Mouse (Mus musculus): ENCODE measurements around the gene Tubb2a. TPM values are rescaled to one million over a fixed set of nuclear protein-coding genes. Genes with fewer than 3 reads are reported as not detected.
"Not testable (repeated sequence)": the region's sequence is repeated elsewhere in the genome, so short reads cannot be mapped to it uniquely, and the experiment has no call there.

Gene Tubb2a
- polyA plus RNA-seq, 1 experiment from 2014 or later = 170 TPM

DNA sequence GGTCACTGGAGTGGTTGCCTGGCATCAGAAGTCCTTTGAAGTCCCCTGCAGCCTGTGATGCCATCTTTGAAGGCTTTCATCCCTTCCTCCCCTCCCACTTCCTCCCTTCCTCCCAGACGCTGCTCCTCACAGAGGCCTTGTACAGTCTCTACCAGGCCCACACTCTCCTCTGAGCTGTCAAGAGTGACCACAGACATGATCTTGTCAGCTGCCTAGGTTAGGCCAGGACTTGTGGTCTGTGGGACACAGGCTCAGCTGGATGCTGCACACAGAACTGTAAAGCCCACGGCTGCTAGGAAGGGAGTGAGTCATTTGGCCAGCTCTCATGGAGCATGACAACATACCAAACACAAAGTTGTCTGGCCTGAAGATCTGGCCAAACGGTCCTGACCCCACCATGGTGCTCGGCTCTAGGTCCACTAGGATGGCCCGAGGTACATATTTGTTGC, 10.4 kb upstream of the Tubb2a start:
- H3K4me2 ChIP-seq (replicated peaks); H3K9me3 ChIP-seq; H3K27ac ChIP-seq; H3K36me3 ChIP-seq; H3K4me3 ChIP-seq (replicated peaks); H3K4me1 ChIP-seq (replicated peaks); H3K9ac ChIP-seq; H3K27me3 ChIP-seq (replicated peaks): not testable (repeated sequence)
- ATAC-seq = peak; percentile 8; the same call in 1 of the 2 replicates
- 61% methylated on average over 5 of the region's 5 CpGs for WGBS

DNA sequence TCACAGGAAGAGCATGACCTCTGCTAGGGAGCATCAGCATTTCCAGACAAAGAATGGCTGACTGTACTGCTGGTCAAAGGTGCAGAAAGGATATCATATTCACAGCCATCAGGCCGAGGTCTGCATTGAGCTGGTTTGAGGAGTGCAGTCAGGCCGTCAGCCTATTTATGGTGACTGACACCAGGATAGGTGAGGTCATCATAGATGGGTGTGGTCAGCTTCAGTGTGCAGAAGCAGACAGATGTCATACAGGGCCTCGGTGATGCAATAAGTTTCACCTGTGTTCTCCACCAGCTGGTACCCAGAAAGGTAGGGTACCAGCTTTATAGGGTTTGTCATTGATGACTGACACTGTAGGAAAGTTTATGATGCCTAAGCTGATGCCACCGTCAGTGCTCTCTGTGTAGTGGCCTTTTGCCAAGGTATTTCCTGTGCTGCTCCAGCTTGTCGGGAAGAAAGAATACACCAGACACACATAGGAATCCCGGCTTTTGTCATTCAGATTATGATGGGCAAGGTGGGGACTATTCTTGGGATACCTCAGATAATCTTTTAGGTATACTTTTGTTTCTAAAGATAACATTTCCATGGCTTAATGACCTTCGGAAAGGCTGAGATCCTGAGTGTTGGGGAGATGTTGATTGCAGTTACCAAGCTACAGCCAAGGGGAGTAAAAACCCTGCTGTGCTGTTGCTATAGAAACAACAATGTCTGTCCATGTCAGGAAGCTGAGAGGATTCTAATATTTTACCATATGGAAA, 9.4 kb upstream of the Tubb2a start:
- ATAC-seq = no peak
- Histone ChIP-seq H3K27me3 (replicated peaks) (no peaks in the 10 kb centered on the region), H3K36me3 (no peaks in the 10 kb centered on the region), H3K9ac (no peak overlapping the region), H3K27ac (no peak overlapping the region), H3K9me3 (no peaks in the 10 kb centered on the region), H3K4me1 (replicated peaks) (no peaks in the 10 kb centered on the region), H3K4me2 (replicated peaks) (no peak overlapping the region), H3K4me3 (replicated peaks) (no peak overlapping the region)
- 52% methylated on average over 7 of the region's 7 CpGs for WGBS

DNA sequence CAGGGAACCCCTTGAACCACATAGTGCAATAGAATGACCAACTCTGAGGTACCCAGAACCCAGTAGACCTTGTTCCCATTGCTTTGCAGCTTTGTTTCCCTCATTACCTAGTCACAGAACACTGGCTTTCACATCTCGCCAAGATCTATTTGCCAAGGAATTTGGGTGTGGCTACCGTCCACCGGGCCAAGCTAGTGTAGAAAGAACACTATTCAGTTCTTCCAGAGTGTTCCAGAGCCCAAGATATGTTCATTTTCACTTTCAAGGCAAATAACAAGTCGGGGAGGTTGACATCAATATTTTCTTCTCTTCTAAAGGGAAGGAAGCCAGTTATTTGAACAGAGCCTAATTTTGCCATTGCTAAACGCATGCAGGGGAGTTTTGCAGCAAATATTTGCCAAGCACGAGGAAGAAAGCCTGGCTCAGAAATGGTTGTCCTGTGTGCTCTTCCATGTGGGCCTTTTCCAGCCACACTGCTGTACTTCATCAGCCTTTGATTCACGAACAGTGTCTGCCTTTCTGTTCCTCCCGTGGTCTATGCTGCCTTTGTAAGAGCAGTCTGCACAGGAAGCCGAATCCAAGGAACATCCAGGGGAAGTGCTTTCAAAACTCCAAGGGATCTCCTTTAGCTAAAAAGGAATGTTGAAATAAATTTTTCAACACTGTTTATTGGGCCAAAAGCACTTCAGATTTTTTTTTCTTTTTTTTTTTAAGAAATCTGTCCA, 6.4 kb upstream of the Tubb2a start:
- Histone ChIP-seq H3K36me3 (no peaks in the 10 kb centered on the region), H3K9me3 (no peaks in the 10 kb centered on the region), H3K27ac (no peak overlapping the region)

DNA sequence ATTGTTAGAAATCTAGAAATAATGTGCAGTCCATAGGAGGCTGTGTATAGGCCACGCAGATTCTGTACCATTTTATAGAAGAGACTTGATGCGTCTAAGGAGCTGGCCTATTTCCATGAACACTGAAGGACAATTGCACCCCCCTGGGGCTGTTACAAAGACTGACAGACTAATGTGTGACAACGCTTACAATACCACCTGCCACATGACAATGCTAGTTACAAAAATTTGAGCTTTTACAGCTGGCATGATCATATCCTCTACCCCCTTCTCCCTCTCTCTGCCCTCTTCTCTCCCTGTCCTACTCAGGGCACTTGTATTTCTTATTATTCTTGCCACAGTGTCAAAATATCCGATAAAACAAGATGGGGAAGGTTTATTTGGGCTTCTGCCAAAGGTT, 4.1 kb upstream of the Tubb2a start:
- 75% methylated on average over 4 of the region's 4 CpGs for WGBS
- Histone ChIP-seq H3K4me3 (replicated peaks) (no peak overlapping the region), H3K4me2 (replicated peaks) (no peak overlapping the region), H3K9me3 (no peaks in the 10 kb centered on the region), H3K27ac (no peak overlapping the region), H3K27me3 (replicated peaks) (no peaks in the 10 kb centered on the region), H3K36me3 (no peaks in the 10 kb centered on the region), H3K4me1 (replicated peaks) (0 out of 2 replicates have a peak, but pooled peaks cover 5% of the 10 kb centered on the region), H3K9ac (no peak overlapping the region)
- ATAC-seq = no peak

More for the DNA sequence above, 6.4 kb upstream of the Tubb2a start:
- no peaks in the 10 kb centered on the region for H3K4me1 ChIP-seq (replicated peaks)
- WGBS = 43% methylated on average over 9 of the region's 9 CpGs
- no peak overlapping the region for H3K9ac ChIP-seq
- no peaks in the 10 kb centered on the region for H3K27me3 ChIP-seq (replicated peaks)
- no peak overlapping the region for H3K4me2 ChIP-seq (replicated peaks)
- ATAC-seq = no peak
- no peak overlapping the region for H3K4me3 ChIP-seq (replicated peaks)

DNA sequence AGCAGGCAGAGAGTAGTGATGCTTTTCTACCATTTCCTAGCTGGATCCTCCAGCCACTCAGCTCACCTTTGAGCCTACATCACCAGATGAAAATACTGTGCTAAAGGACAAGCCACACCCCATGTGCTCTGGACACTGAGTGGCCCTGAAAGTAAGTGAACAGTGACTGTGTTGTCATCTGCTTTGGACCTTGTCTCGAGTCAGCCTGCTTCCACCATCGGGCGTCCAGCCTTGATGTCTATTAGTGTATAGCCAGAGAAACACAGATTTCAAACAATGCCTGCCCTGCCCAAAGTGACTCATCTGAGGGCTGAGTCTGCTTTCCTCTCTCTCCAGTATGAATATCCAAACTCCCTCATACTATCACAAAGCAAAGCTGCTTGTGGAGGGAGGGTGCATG, 2.0 kb upstream of the Tubb2a start:
- no peaks in the 10 kb centered on the region for H3K36me3 ChIP-seq
- H3K27ac ChIP-seq = no peak overlapping the region
- no peak for ATAC-seq

DNA sequence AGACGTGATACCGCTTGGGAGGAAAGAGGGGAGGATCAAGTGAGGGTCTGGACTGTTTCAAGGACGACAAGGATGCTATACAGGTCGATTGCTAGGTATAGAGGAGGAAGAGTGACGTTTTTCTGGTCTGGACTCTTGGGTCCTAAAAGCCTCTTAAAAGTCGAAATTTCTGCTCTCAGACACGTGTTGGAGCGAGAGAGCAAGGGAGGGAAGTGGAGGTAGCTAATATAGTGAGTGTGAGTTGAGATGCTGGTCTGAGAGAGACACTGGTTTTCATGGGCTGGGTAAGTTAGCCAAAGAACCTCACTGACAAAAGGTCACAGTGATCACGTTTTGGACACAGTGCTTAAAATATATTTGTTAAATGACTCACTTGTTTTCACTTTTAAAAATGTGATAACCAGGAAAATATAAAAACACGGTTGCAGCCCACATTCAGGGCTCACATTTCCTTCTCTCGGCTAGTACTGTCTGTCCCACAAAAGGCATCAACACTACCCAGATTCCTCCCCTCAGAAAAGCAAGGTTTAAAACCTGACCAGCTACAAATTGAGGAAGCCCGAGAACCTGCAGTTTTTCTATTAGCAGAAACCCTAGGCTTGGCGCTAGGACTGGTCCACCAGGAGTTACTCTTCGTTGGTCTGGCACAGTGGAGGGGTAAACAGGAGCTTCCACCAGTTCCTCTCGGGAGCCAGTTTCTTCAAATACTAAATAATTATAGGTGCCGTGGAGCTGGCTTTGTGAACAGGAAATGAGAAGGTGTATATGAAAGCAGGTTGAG, 883 bp upstream of the Tubb2a start:
- Histone ChIP-seq H3K27ac (no peak overlapping the region), H3K9me3 (no peaks in the 10 kb centered on the region), H3K4me3 (replicated peaks) (peak overlapping the region; percentile 72; the same call in 1 of the 2 replicates), H3K9ac (0 out of 2 replicates have a peak overlapping the region, but pooled peaks have one; percentile 67), H3K4me1 (replicated peaks) (0 out of 2 replicates have a peak, but pooled peaks cover 10% of the 10 kb centered on the region), H3K4me2 (replicated peaks) (peak overlapping the region; percentile 94), H3K36me3 (no peaks in the 10 kb centered on the region), H3K27me3 (replicated peaks) (no peaks in the 10 kb centered on the region)
- 37% methylated on average over 16 of the region's 16 CpGs for WGBS
- peak; percentile 36; the same call in 1 of the 2 replicates for ATAC-seq

More for the DNA sequence above, 2.0 kb upstream of the Tubb2a start:
- Histone ChIP-seq H3K4me3 (replicated peaks) (no peak overlapping the region), H3K9ac (no peak overlapping the region), H3K4me1 (replicated peaks) (0 out of 2 replicates have a peak, but pooled peaks cover 10% of the 10 kb centered on the region), H3K4me2 (replicated peaks) (no peak overlapping the region), H3K27me3 (replicated peaks) (no peaks in the 10 kb centered on the region), H3K9me3 (no peaks in the 10 kb centered on the region)
- WGBS = 75% methylated on average over 3 of the region's 3 CpGs

DNA sequence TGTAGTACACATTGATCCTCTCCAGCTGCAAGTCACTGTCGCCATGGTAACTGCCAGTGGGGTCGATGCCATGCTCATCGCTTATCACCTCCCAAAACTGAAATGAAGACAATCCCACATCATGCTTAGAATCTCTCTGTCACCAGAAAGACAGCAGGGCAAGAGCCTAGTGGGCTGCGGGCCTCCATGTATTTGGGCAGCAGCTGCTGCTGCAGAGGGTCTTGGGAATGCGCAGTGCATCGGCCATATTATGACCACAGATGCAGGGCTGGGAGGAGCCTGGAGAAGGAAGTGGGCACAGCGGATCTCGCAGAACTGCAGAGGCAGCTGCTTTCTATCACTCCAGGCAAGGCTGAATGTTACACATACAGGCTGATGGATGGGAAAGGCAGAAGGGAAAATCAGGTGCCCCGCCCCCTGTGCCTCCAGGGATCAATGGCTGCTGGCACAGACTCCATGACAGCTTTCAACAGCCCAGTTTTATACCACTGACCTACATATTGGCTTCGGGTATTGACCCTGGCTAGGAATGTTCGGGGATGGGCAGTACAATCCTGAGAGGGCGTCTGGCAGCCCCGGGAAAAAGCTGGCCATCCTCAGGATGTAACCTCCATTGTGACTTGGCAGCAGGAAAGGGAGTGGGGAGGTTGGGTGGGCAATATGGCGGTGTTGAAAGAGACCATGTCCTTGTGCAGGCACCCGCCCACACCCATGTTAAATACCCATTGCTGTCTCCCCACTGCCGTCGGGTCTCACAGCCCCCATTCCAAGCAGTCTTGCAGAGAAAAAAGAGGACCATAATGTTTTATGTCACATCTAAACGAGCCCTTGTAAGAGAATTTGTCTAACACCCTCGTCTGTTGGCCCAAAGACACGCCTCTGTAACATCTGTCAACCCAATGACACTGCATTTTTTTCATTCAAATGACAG, 981 bp downstream of the Tubb2a start:
- H3K27ac ChIP-seq = 0 out of 2 replicates have a peak overlapping the region, but pooled peaks have one; percentile 24
- H3K4me2 ChIP-seq (replicated peaks) = peak overlapping the region; percentile 94
- 0 out of 2 replicates have a peak, but pooled peaks cover 10% of the 10 kb centered on the region for H3K4me1 ChIP-seq (replicated peaks)
- H3K9me3 ChIP-seq = no peaks in the 10 kb centered on the region
- H3K4me3 ChIP-seq (replicated peaks) = peak overlapping the region; percentile 72
- ATAC-seq = peak; percentile 54
- WGBS = 32% methylated on average over 20 of the region's 20 CpGs
- no peaks in the 10 kb centered on the region for H3K27me3 ChIP-seq (replicated peaks)
- H3K9ac ChIP-seq = peak overlapping the region; percentile 32
- H3K36me3 ChIP-seq = no peaks in the 10 kb centered on the region

DNA sequence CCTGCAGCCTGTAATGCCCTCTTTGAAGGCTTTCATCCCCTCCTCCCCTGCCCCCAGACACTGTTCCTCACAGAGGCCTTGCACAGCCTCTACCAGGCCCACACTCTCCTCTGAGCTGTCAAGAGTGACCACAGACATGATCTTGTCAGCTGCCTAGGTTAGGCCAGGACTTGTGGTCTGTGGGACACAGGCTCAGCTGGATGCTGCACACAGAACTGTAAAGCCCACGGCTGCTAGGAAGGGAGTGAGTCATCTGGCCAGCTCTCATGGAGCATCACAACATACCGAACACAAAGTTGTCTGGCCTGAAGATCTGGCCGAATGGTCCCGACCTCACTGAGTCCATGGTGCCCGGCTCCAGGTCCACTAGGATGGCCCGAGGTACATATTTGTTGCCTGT, 1.9 kb downstream of the Tubb2a start:
- H3K4me2 ChIP-seq (replicated peaks) = peak overlapping the region; percentile 94
- H3K9me3 ChIP-seq; H3K27me3 ChIP-seq (replicated peaks); H3K9ac ChIP-seq; H3K4me1 ChIP-seq (replicated peaks); H3K36me3 ChIP-seq; ATAC-seq; H3K27ac ChIP-seq; H3K4me3 ChIP-seq (replicated peaks): not testable (repeated sequence)
- WGBS = 80% methylated on average over 6 of the region's 6 CpGs

DNA sequence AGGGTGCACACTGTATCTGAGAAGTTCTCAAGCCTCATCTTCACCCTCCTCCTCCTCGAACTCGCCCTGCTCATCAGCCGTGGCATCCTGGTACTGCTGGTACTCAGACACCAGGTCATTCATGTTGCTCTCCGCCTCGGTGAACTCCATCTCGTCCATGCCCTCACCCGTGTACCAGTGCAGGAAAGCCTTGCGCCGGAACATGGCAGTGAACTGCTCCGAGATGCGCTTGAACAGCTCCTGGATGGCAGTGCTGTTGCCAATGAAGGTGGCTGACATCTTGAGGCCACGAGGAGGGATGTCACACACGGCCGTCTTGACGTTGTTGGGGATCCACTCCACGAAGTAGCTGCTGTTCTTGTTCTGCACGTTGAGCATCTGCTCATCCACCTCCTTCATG, 3.4 kb downstream of the Tubb2a start:
- H3K27ac ChIP-seq; H3K4me3 ChIP-seq (replicated peaks); H3K36me3 ChIP-seq; H3K27me3 ChIP-seq (replicated peaks); H3K4me2 ChIP-seq (replicated peaks); H3K9ac ChIP-seq; H3K9me3 ChIP-seq; ATAC-seq; H3K4me1 ChIP-seq (replicated peaks): not testable (repeated sequence)
- whole genome bisulfite sequencing = 95% methylated on average over 11 of the region's 17 CpGs

DNA sequence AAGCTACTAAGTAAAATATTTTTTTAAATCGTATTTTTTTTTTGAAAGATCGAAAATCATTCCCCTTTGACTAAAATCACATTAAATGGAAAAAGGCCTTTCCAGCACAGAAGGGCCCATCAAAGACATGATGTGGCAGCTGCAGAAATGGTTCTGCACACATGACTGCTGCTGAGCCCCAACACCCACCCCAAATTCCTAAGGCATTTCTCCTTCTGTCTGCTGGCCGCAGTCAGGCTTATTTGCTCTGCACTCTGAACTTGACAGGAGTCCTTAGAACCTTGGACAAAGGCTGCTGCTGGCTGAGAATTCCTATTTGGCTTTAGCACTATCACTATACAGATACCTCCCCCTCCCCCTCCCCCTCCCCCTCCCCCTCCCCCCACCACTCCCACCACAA, 5.0 kb downstream of the Tubb2a start:
- Histone ChIP-seq H3K36me3 (no peaks in the 10 kb centered on the region), H3K4me2 (replicated peaks) (no peak overlapping the region), H3K9me3 (no peaks in the 10 kb centered on the region), H3K27me3 (replicated peaks) (no peaks in the 10 kb centered on the region), H3K4me3 (replicated peaks) (no peak overlapping the region), H3K27ac (no peak overlapping the region), H3K9ac (no peak overlapping the region), H3K4me1 (replicated peaks) (0 out of 2 replicates have a peak, but pooled peaks cover 5% of the 10 kb centered on the region)
- WGBS = 76% methylated on average over 3 of the region's 3 CpGs
- ATAC-seq = no peak

DNA sequence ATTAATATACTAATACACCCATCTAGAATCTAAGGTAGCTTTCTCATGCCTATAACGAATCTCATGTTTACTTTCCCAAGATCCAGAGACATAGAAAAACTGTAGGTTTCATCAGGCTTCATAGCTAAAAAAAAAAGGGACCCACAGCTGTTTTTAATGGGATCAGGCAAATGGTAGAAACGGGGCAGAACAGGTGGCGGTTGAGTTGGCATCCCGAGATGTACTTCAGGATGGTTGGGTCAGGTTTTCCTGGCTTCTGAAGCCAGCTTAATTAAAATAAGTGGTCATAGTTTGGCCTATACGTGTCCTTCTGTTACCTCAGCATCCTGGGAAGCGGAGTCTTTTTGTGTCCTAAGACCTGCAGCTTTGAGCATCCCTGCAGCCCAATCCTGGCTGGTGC, 6.0 kb downstream of the Tubb2a start:
- Histone ChIP-seq H3K27me3 (replicated peaks) (no peaks in the 10 kb centered on the region), H3K4me2 (replicated peaks) (no peak overlapping the region), H3K4me3 (replicated peaks) (no peak overlapping the region), H3K27ac (no peak overlapping the region), H3K9me3 (no peaks in the 10 kb centered on the region), H3K36me3 (no peaks in the 10 kb centered on the region), H3K9ac (no peak overlapping the region), H3K4me1 (replicated peaks) (0 out of 2 replicates have a peak, but pooled peaks cover 4% of the 10 kb centered on the region)
- no peak for ATAC-seq
- 89% methylated on average over 6 of the region's 6 CpGs for WGBS
